Mouse (Mus musculus) stomach, embryonic 15.5 days (tissue): ENCODE results near the gene Cyp2d22. TPM values are rescaled to one million over a fixed set of nuclear protein-coding genes. Genes with fewer than 3 reads are reported as not detected.

Source experiments
- ATAC-seq: fragments of 200-750 bp; cut with Nextera tagmentation; 2 replicates; pipeline ENCODE4 v1.8.0; 2017; ENCODE audit warnings: low read depth, moderate number of reproducible peaks, moderate TSS enrichment; ENCODE audit not compliant: insufficient read depth, low FRiP score
- H3K27ac ChIP-seq: fragments of 300-500 bp; sonication (generic); 2 replicates; pipeline ENCODE4 v1.5.1; 2015; ENCODE audit warnings: mild to moderate bottlenecking, inconsistent platforms
- H3K27me3 ChIP-seq: fragments of 300-500 bp; sonication (generic); replicated peaks from 2 replicates; pipeline ENCODE4 v1.6.1; 2015; ENCODE audit warnings: inconsistent platforms
- H3K36me3 ChIP-seq: fragments of 300-500 bp; sonication (generic); 2 replicates; pipeline ENCODE4 v1.6.1; 2015; ENCODE audit warnings: inconsistent platforms
- H3K4me1 ChIP-seq: fragments of 300-500 bp; sonication (generic); 2 replicates; pipeline ENCODE4 v1.6.1; 2015; ENCODE audit warnings: inconsistent platforms
- H3K4me2 ChIP-seq: fragments of 300-500 bp; sonication (generic); 2 replicates; pipeline ENCODE4 v1.6.1; 2015; ENCODE audit warnings: mild to moderate bottlenecking, inconsistent platforms
- H3K4me3 ChIP-seq: fragments of 300-500 bp; sonication (generic); replicated peaks from 2 replicates; pipeline ENCODE4 v1.5.1; 2015; ENCODE audit warnings: inconsistent platforms
- H3K9ac ChIP-seq: fragments of 300-500 bp; sonication (generic); 2 replicates; pipeline ENCODE4 v1.6.1; 2015; ENCODE audit warnings: inconsistent platforms
- H3K9me3 ChIP-seq: fragments of 300-500 bp; sonication (generic); 2 replicates; pipeline ENCODE4 v1.6.1; 2016; ENCODE audit warnings: inconsistent platforms
- WGBS: fragments of 180-500 bp; shearing (Covaris S2); methylation state at CpG from one replicate; pipeline ENCODE4 v1.1.7; 2015; 5-methylcytosine and 5-hydroxymethylcytosine counted together
- microRNA-seq: library from miRNA; unstranded; fragments of <30 nt; microRNA quantifications from one replicate; pipeline ENCODE4, GENCODE M21; 2016
- polyA plus RNA-seq: library from polyadenylated mRNA; unstranded; fragments of >200 nt; fragmentation: Nextera tagmentation; extraction: Ambion mirVana; gene quantifications from 2 replicates; pipeline ENCODE4 v1.2.1, GENCODE M21; 2015

Gene Cyp2d22
- polyA plus RNA-seq, 1 experiment from 2014 or later: 14.3 TPM

DNA sequence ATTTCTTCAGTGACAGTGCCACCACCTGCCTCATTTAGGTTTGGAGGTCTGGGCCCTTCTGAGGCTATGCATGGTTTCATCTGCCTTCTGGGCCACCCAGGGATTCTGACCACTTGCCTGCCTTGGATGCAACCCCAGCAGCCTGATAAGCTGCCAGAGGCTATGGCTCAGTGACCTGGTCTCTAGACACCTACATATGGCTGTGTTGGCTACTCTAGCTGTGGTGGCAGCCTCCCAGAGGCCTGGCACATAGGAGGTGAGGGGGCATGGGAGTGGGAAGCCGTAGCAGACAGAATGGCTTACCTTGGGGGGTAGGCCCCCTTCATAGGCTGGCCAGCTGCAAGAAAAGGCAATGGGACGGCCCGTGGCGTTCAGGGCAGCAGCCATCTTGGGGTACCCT, 44.9 kb downstream of the Cyp2d22 start:
- 0 out of 2 replicates have a peak, but pooled peaks cover 11% of the 10 kb centered on the region for H3K36me3 ChIP-seq
- H3K9ac ChIP-seq: no peak overlapping the region
- no peaks in the 10 kb centered on the region for H3K27me3 ChIP-seq
- H3K27ac ChIP-seq: no peak overlapping the region
- H3K4me2 ChIP-seq: no peak overlapping the region
- WGBS: 98% methylated on average over 4 of the region's 4 CpGs
- peaks cover 19% of the 10 kb centered on the region for H3K4me1 ChIP-seq
- H3K4me3 ChIP-seq: no peak overlapping the region
- H3K9me3 ChIP-seq: no peaks in the 10 kb centered on the region
- no peak for ATAC-seq

DNA sequence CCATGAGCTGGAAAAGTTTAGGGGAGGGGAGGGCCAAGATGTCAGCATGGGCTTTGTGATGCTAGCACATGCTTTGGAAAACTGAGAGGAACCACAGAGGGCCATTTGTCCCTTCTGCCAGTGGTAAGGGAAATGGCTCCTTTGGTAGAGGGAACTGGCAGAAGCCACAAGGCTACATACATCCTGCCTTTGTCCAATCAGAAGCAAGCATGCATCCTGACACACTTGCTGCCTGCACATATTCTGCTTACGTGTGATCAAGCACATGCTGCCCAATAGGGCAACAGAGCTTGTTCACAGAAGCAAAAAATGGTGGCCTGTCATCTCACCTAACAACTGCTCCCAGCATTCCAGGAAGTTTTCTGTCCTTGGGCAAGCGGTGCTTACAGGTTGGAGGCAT, 54.7 kb downstream of the Cyp2d22 start:
- Histone ChIP-seq H3K9me3 (no peaks in the 10 kb centered on the region), H3K27me3 (no peaks in the 10 kb centered on the region), H3K4me1 (peaks cover 6% of the 10 kb centered on the region; the same call in 1 of the 2 replicates), H3K9ac (no peak overlapping the region), H3K36me3 (0 out of 2 replicates have a peak, but pooled peaks cover 4% of the 10 kb centered on the region), H3K4me3 (no peak overlapping the region), H3K4me2 (no peak overlapping the region), H3K27ac (no peak overlapping the region)
- WGBS: 66% methylated on average over 2 of the region's 2 CpGs
- ATAC-seq: no peak

DNA sequence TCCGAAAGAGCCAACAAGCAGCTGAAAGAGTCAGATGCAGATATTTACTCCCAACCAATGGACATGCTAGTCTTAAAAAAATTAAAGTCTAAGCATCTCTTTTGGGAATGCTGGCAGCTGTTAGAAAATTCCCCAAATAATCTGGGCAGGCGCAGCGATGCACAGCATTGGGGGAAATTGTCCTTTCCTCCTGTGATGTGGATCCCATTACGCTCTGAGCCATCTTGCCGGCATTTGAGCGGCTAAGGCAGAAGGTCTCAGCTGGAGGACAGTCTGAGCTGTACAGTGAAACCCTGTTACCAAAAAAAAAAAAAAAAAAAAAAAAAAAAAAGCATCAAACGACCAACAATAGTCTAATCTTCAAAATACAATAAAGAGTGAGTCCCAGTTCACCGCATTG, 57.9 kb downstream of the Cyp2d22 start:
- Histone ChIP-seq H3K27me3 (no peaks in the 10 kb centered on the region), H3K27ac (no peak overlapping the region), H3K4me3 (no peak overlapping the region), H3K9me3 (no peaks in the 10 kb centered on the region), H3K36me3 (no peaks in the 10 kb centered on the region), H3K9ac (no peak overlapping the region), H3K4me2 (no peak overlapping the region), H3K4me1 (peaks cover 6% of the 10 kb centered on the region; the same call in 1 of the 2 replicates)
- ATAC-seq: no peak
- 65% methylated on average over 8 of the region's 8 CpGs for WGBS

Small RNA genes within 50 kb of the gene (microRNA-seq; reads per million reads assigned to microRNA genes)
- not detected for gene Gm25990
- gene Gm27331: not detected
- not detected for gene Mir7684

Other genes with a start within 250 kb of the Cyp2d22 start
- 152 and 167 TPM in 2 replicates for gene Srebf2, start 233.1 kb downstream of the Cyp2d22 start, polyA plus RNA-seq
- 0.19 TPM in 2 replicates for gene Shisa8, start 167.4 kb downstream of the Cyp2d22 start, polyA plus RNA-seq
- 0.06 and 0.13 TPM in 2 replicates for gene Tnfrsf13c, start 155.9 kb downstream of the Cyp2d22 start, polyA plus RNA-seq
- 51.0 and 57.6 TPM in 2 replicates for gene Cenpm, start 135.5 kb downstream of the Cyp2d22 start, polyA plus RNA-seq
- 0.08 TPM in 1 of 2 replicates, not detected in the other for gene 1500009C09Rik, start 127.9 kb downstream of the Cyp2d22 start, polyA plus RNA-seq
- 10.2 and 12.4 TPM in 2 replicates for gene Sept3, start 105.4 kb downstream of the Cyp2d22 start, polyA plus RNA-seq
- gene Wbp2nl, start 81.3 kb downstream of the Cyp2d22 start, polyA plus RNA-seq: 0.12 and 0.15 TPM in 2 replicates
- 79.6 and 86.8 TPM in 2 replicates for gene Naga, start 41.3 kb downstream of the Cyp2d22 start, polyA plus RNA-seq
- 14.9 and 18.4 TPM in 2 replicates for gene Pheta2, start 41.3 kb downstream of the Cyp2d22 start, polyA plus RNA-seq
- gene Smdt1, start 41.3 kb downstream of the Cyp2d22 start, polyA plus RNA-seq: 288 and 301 TPM in 2 replicates
- 403 and 420 TPM in 2 replicates for gene Ndufa6, start 25.9 kb downstream of the Cyp2d22 start, polyA plus RNA-seq
- gene Cyp2d11, start 13.8 kb upstream of the Cyp2d22 start, polyA plus RNA-seq: not detected in 2 replicates
- 2.1 and 3.4 TPM in 2 replicates for gene Cyp2d10, start 26.9 kb upstream of the Cyp2d22 start, polyA plus RNA-seq
- gene Cyp2d9, start 53.2 kb upstream of the Cyp2d22 start, polyA plus RNA-seq: 0.60 TPM in 1 of 2 replicates, not detected in the other
- gene Cyp2d12, start 174.8 kb upstream of the Cyp2d22 start, polyA plus RNA-seq: not detected in 2 replicates
- gene Cyp2d34, start 240.7 kb upstream of the Cyp2d22 start, polyA plus RNA-seq: not detected in 2 replicates